Mouse (Mus musculus) kidney, embryonic 15.5 days (tissue): ENCODE measurements around the gene Gm28305. TPM values are rescaled to one million over a fixed set of nuclear protein-coding genes. Genes with fewer than 3 reads are reported as not detected.
A peak's percentile ranks its signal among the peaks of the same experiment; 100 is the strongest.

ENCODE experiments used
- ATAC-seq: fragments of 200-750 bp; cut with Nextera tagmentation; replicated peaks from 2 replicates; pipeline ENCODE4 v1.8.0; 2017; ENCODE audit warnings: moderate TSS enrichment; ENCODE audit not compliant: low FRiP score
- H3K27ac ChIP-seq: fragments of 300-500 bp; sonication (generic); 2 replicates; pipeline ENCODE4 v1.5.1; 2015; ENCODE audit warnings: mild to moderate bottlenecking, inconsistent platforms
- H3K27me3 ChIP-seq: fragments of 300-500 bp; sonication (generic); 2 replicates; pipeline ENCODE4 v1.6.1; 2015; ENCODE audit warnings: inconsistent platforms
- H3K36me3 ChIP-seq: fragments of 300-500 bp; sonication (generic); 2 replicates; pipeline ENCODE4 v1.6.1; 2015; ENCODE audit warnings: inconsistent platforms
- H3K4me1 ChIP-seq: fragments of 300-500 bp; sonication (generic); 2 replicates; pipeline ENCODE4 v1.6.1; 2015; ENCODE audit warnings: inconsistent platforms
- H3K4me2 ChIP-seq: fragments of 300-500 bp; sonication (generic); 2 replicates; pipeline ENCODE4 v1.6.1; 2015; ENCODE audit warnings: moderate library complexity, mild to moderate bottlenecking, inconsistent platforms
- H3K4me3 ChIP-seq: fragments of 300-500 bp; sonication (generic); replicated peaks from 2 replicates; pipeline ENCODE4 v1.5.1; 2015; ENCODE audit warnings: mild to moderate bottlenecking, inconsistent platforms
- H3K9ac ChIP-seq: fragments of 300-500 bp; sonication (generic); 2 replicates; pipeline ENCODE4 v1.6.1; 2015; ENCODE audit warnings: mild to moderate bottlenecking, inconsistent platforms
- H3K9me3 ChIP-seq: fragments of 300-500 bp; sonication (generic); replicated peaks from 2 replicates; pipeline ENCODE4 v1.6.1; 2016; ENCODE audit warnings: inconsistent platforms
- WGBS: fragments of 180-500 bp; shearing (Covaris S2); methylation state at CpG from one replicate; pipeline ENCODE4 v1.1.7; 2015; ENCODE audit warnings: mixed read lengths; 5-methylcytosine and 5-hydroxymethylcytosine counted together
- polyA plus RNA-seq: library from polyadenylated mRNA; unstranded; fragments of >200 nt; fragmentation: Nextera tagmentation; extraction: Ambion mirVana; gene quantifications from 2 replicates; pipeline ENCODE4 v1.2.1, GENCODE M21; 2015

The Gm28305 gene
- polyA plus RNA-seq, 1 experiment from 2014 or later, result not detected

GRCm38 (mm10) chr9:104078780-104079179 lies 38.3 kb downstream of the Gm28305 start:
- ATAC-seq, result no peak
- Histone ChIP-seq H3K27me3 (no peaks in the 10 kb centered on the region), H3K27ac (no peak overlapping the region), H3K4me1 (no peaks in the 10 kb centered on the region), H3K4me2 (no peak overlapping the region), H3K4me3 (no peak overlapping the region), H3K9ac (no peak overlapping the region), H3K9me3 (no peaks in the 10 kb centered on the region), H3K36me3 (0 out of 2 replicates have a peak, but pooled peaks cover 7% of the 10 kb centered on the region)
- WGBS, result 93% methylated on average over 1 of the region's 1 CpGs

GRCm38 (mm10) chr9:104079379-104079778 lies 38.9 kb downstream of the Gm28305 start:
- 0 out of 2 replicates have a peak, but pooled peaks have one; percentile 54 for ATAC-seq
- no peak overlapping the region for H3K4me3 ChIP-seq
- WGBS, result 55% methylated on average over 5 of the region's 5 CpGs
- no peak overlapping the region for H3K4me2 ChIP-seq
- no peaks in the 10 kb centered on the region for H3K4me1 ChIP-seq
- H3K27ac ChIP-seq, result no peak overlapping the region
- 0 out of 2 replicates have a peak, but pooled peaks cover 10% of the 10 kb centered on the region for H3K36me3 ChIP-seq
- H3K9me3 ChIP-seq, result no peaks in the 10 kb centered on the region
- no peaks in the 10 kb centered on the region for H3K27me3 ChIP-seq
- no peak overlapping the region for H3K9ac ChIP-seq

- H3K4me2 ChIP-seq, result no peak overlapping the region
- 0 out of 2 replicates have a peak, but pooled peaks cover 14% of the 10 kb centered on the region for H3K36me3 ChIP-seq
- H3K4me1 ChIP-seq, result no peaks in the 10 kb centered on the region
- H3K27ac ChIP-seq, result no peak overlapping the region
- no peaks in the 10 kb centered on the region for H3K9me3 ChIP-seq
- no peak overlapping the region for H3K4me3 ChIP-seq
- ATAC-seq, result no peak
- no peaks in the 10 kb centered on the region for H3K27me3 ChIP-seq
- 71% methylated on average over 3 of the region's 3 CpGs for WGBS
- no peak overlapping the region for H3K9ac ChIP-seq
Observed at GRCm38 (mm10) chr9:104080038-104080437, 39.6 kb downstream of the Gm28305 start.

- WGBS, result 56% methylated on average over 4 of the region's 4 CpGs
- no peak overlapping the region for H3K9ac ChIP-seq
- H3K27ac ChIP-seq, result no peak overlapping the region
- ATAC-seq, result no peak
- no peaks in the 10 kb centered on the region for H3K9me3 ChIP-seq
- no peak overlapping the region for H3K4me2 ChIP-seq
- H3K36me3 ChIP-seq, result 0 out of 2 replicates have a peak, but pooled peaks cover 14% of the 10 kb centered on the region
- H3K27me3 ChIP-seq, result no peaks in the 10 kb centered on the region
- H3K4me3 ChIP-seq, result no peak overlapping the region
- 0 out of 2 replicates have a peak, but pooled peaks cover 3% of the 10 kb centered on the region for H3K4me1 ChIP-seq
Observed at GRCm38 (mm10) chr9:104085730-104086429, 45.4 kb downstream of the Gm28305 start.

- Histone ChIP-seq H3K9ac (no peak overlapping the region), H3K36me3 (0 out of 2 replicates have a peak, but pooled peaks cover 7% of the 10 kb centered on the region), H3K4me3 (no peak overlapping the region), H3K4me2 (no peak overlapping the region), H3K4me1 (0 out of 2 replicates have a peak, but pooled peaks cover 3% of the 10 kb centered on the region), H3K9me3 (no peaks in the 10 kb centered on the region), H3K27me3 (no peaks in the 10 kb centered on the region), H3K27ac (peak overlapping the region; percentile 58)
- ATAC-seq, result no peak
- 65% methylated on average over 8 of the region's 8 CpGs for WGBS
Observed at GRCm38 (mm10) chr9:104088555-104088954, 48.1 kb downstream of the Gm28305 start.

- no peak overlapping the region for H3K27ac ChIP-seq
- no peak overlapping the region for H3K4me3 ChIP-seq
- H3K27me3 ChIP-seq, result no peaks in the 10 kb centered on the region
- H3K9me3 ChIP-seq, result no peaks in the 10 kb centered on the region
- no peak overlapping the region for H3K4me2 ChIP-seq
- 89% methylated on average over 5 of the region's 5 CpGs for WGBS
- 0 out of 2 replicates have a peak, but pooled peaks cover 3% of the 10 kb centered on the region for H3K4me1 ChIP-seq
- H3K9ac ChIP-seq, result no peak overlapping the region
- ATAC-seq, result no peak
- H3K36me3 ChIP-seq, result 0 out of 2 replicates have a peak, but pooled peaks cover 4% of the 10 kb centered on the region
Observed at GRCm38 (mm10) chr9:104092945-104093344, 52.5 kb downstream of the Gm28305 start.

- H3K27me3 ChIP-seq, result no peaks in the 10 kb centered on the region
- H3K4me3 ChIP-seq, result no peak overlapping the region
- H3K4me1 ChIP-seq, result peaks cover 23% of the 10 kb centered on the region
- no peaks in the 10 kb centered on the region for H3K9me3 ChIP-seq
- no peak overlapping the region for H3K9ac ChIP-seq
- 53% methylated on average over 5 of the region's 5 CpGs for WGBS
- ATAC-seq, result no peak
- H3K4me2 ChIP-seq, result no peak overlapping the region
- no peak overlapping the region for H3K27ac ChIP-seq
- H3K36me3 ChIP-seq, result 0 out of 2 replicates have a peak, but pooled peaks cover 4% of the 10 kb centered on the region
Observed at GRCm38 (mm10) chr9:104098256-104098655, 57.8 kb downstream of the Gm28305 start.

- peaks cover 23% of the 10 kb centered on the region for H3K4me1 ChIP-seq
- no peaks in the 10 kb centered on the region for H3K27me3 ChIP-seq
- H3K27ac ChIP-seq, result no peak overlapping the region
- H3K36me3 ChIP-seq, result 0 out of 2 replicates have a peak, but pooled peaks cover 4% of the 10 kb centered on the region
- ATAC-seq, result no peak
- no peaks in the 10 kb centered on the region for H3K9me3 ChIP-seq
- no peak overlapping the region for H3K4me2 ChIP-seq
- H3K4me3 ChIP-seq, result no peak overlapping the region
- 94% methylated on average over 11 of the region's 11 CpGs for WGBS
- H3K9ac ChIP-seq, result no peak overlapping the region
Observed at GRCm38 (mm10) chr9:104099060-104099459, 58.6 kb downstream of the Gm28305 start.

GRCm38 (mm10) chr9:104100822-104101221 lies 60.4 kb downstream of the Gm28305 start:
- Histone ChIP-seq H3K4me1 (peaks cover 23% of the 10 kb centered on the region), H3K36me3 (no peaks in the 10 kb centered on the region), H3K4me2 (peak overlapping the region; percentile 22), H3K27ac (0 out of 2 replicates have a peak overlapping the region, but pooled peaks have one; percentile 18), H3K9me3 (no peaks in the 10 kb centered on the region), H3K4me3 (no peak overlapping the region), H3K27me3 (no peaks in the 10 kb centered on the region), H3K9ac (no peak overlapping the region)
- ATAC-seq, result 0 out of 2 replicates have a peak, but pooled peaks have one; percentile 57
- 49% methylated on average over 7 of the region's 7 CpGs for WGBS

GRCm38 (mm10) chr9:104101458-104101857 lies 61.0 kb downstream of the Gm28305 start:
- ATAC-seq, result 0 out of 2 replicates have a peak, but pooled peaks have one; percentile 67
- H3K27me3 ChIP-seq, result no peaks in the 10 kb centered on the region
- WGBS, result 16% methylated on average over 3 of the region's 3 CpGs
- H3K9ac ChIP-seq, result no peak overlapping the region
- no peaks in the 10 kb centered on the region for H3K36me3 ChIP-seq
- peak overlapping the region; percentile 48 for H3K27ac ChIP-seq
- no peaks in the 10 kb centered on the region for H3K9me3 ChIP-seq
- no peak overlapping the region for H3K4me3 ChIP-seq
- 0 out of 2 replicates have a peak overlapping the region, but pooled peaks have one; percentile 14 for H3K4me2 ChIP-seq
- H3K4me1 ChIP-seq, result peaks cover 23% of the 10 kb centered on the region

GRCm38 (mm10) chr9:104102301-104102700 lies 61.8 kb downstream of the Gm28305 start:
- 40% methylated on average over 6 of the region's 6 CpGs for WGBS
- H3K9me3 ChIP-seq, result no peaks in the 10 kb centered on the region
- H3K9ac ChIP-seq, result no peak overlapping the region
- H3K4me1 ChIP-seq, result peaks cover 23% of the 10 kb centered on the region
- no peaks in the 10 kb centered on the region for H3K27me3 ChIP-seq
- no peak for ATAC-seq
- H3K4me3 ChIP-seq, result no peak overlapping the region
- H3K4me2 ChIP-seq, result no peak overlapping the region
- H3K36me3 ChIP-seq, result no peaks in the 10 kb centered on the region
- H3K27ac ChIP-seq, result peak overlapping the region; percentile 48; the same call in 1 of the 2 replicates

- H3K27me3 ChIP-seq, result no peaks in the 10 kb centered on the region
- no peak overlapping the region for H3K4me2 ChIP-seq
- no peaks in the 10 kb centered on the region for H3K36me3 ChIP-seq
- H3K4me3 ChIP-seq, result no peak overlapping the region
- no peaks in the 10 kb centered on the region for H3K9me3 ChIP-seq
- ATAC-seq, result no peak
- H3K4me1 ChIP-seq, result peaks cover 23% of the 10 kb centered on the region
- no peak overlapping the region for H3K9ac ChIP-seq
- WGBS, result 50% methylated on average over 2 of the region's 2 CpGs
- H3K27ac ChIP-seq, result no peak overlapping the region
Observed at GRCm38 (mm10) chr9:104102901-104103300, 62.4 kb downstream of the Gm28305 start.
